Mouse (Mus musculus): ENCODE measurements at regions not wholly inside any gene's neighbourhood (a gene's known extent, or its start where the extent isn't known, plus 50 kb on each side); places are given as distances from the start of the nearest gene placed in this dataset.

- H3K4me1 ChIP-seq (replicated peaks; ENCODE audit: insufficient read depth, low read length): no peaks in the 10 kb centered on the region
- no peak overlapping the region for H3K27ac ChIP-seq
- TF ChIP-seq CTCF (IDR thresholded peaks at IDR 0.05; ENCODE audit: low read depth): no peak
- no peak overlapping the region for H3K4me2 ChIP-seq (ENCODE audit: low read length)
- DNase-seq (ENCODE audit: low spot score) (no peak), ATAC-seq (replicated peaks; ENCODE audit: low FRiP score, low read depth) (no peak)
- no peaks in the 10 kb centered on the region for H3K9me3 ChIP-seq (replicated peaks; ENCODE audit: low read length)
- no peak overlapping the region for H3K9ac ChIP-seq (ENCODE audit: low read depth, low read length)
- H3K4me3 ChIP-seq (replicated peaks; ENCODE audit: low read depth, low read length): no peak overlapping the region
- 68% methylated on average over 3 of the region's 3 CpGs for WGBS
- H3K36me3 ChIP-seq (ENCODE audit: insufficient read depth, low read length): no peaks in the 10 kb centered on the region
- H3K27me3 ChIP-seq (ENCODE audit: insufficient read depth, low read length): no peaks in the 10 kb centered on the region
These were observed 92.0 kb upstream of the Fut9 start for GRCm38 (mm10) chr4:25891888-25892661.

Measured in kidney, postnatal 0 days (tissue).